Comparison of ENCODE assay signal across 7 mouse cellular contexts in the genomic region with DNA sequence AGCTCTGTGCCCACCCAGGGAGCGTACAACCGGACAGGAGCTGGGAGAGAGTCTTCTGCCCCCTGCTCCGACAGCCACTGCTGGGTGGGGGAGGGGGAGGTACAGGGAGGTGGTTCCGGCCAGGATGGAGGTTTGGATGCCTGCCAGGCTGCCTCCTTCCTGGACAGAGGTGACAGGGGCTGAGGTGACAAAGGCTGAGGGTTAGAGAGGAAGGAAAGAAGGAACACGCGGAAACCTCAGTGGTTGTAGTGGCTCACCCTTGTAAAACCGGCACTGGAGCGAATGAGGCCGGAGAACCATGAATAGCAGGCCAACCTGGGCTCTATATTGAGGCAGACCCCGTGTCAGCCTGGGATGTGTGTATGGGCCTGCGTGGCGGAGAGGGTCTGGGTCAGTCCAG. TPM values are rescaled to one million over a fixed set of nuclear protein-coding genes. Genes with fewer than 3 reads are reported as not detected.
DNase-seq lines count a peak whose midpoint lies in the region; ATAC-seq lines count a peak whose summit lies in the region.

No protein-coding gene starts in this region.

- H3K27me3 ChIP-seq in heart, embryonic 14.5 days (ENCODE audit: control insufficient read depth, insufficient read depth, low read length) = 0 out of 2 replicates have a peak, but pooled peaks cover 3% of the 10 kb centered on the region
- H3K27me3 ChIP-seq in limb, embryonic 10.5 days (ENCODE audit: low read depth, poor library complexity, severe bottlenecking) = no peaks in the 10 kb centered on the region

- WGBS in heart, embryonic 14.5 days = 33% methylated on average over 12 of the region's 12 CpGs
- 60% methylated on average over 12 of the region's 12 CpGs for WGBS in limb, embryonic 10.5 days

- H3K9me3 ChIP-seq in heart, embryonic 14.5 days (ENCODE audit: control insufficient read depth, low read length) = no peaks in the 10 kb centered on the region
- H3K9me3 ChIP-seq in limb, embryonic 10.5 days (replicated peaks) = no peaks in the 10 kb centered on the region

- H3K4me3 ChIP-seq in heart, embryonic 14.5 days (ENCODE audit: control insufficient read depth in 1 of 2, insufficient read depth in 1 of 2, low read depth in 1 of 2, low read length in 2 of 2) = no peak overlapping the region
- no peak overlapping the region for H3K4me3 ChIP-seq in limb, embryonic 10.5 days

- peak; percentile 35 for DNase-seq in thymus, postnatal 14 days
- no peak for DNase-seq in thymus, postnatal 10 days (ENCODE audit: low spot score in 2 of 2)
- no peak for DNase-seq in limb, embryonic 10.5 days (ENCODE audit: low spot score)
- no peak for DNase-seq in urinary bladder, postnatal 10 days (ENCODE audit: low spot score)
- DNase-seq in spleen, postnatal 14 days (ENCODE audit: low spot score in 2 of 2) = no peak
- no peak for DNase-seq in left cerebral cortex, adult 8-10 months (ENCODE audit: low spot score in 2 of 2)

- peak overlapping the region; percentile 6; the same call in 1 of the 2 replicates for H3K4me2 ChIP-seq in heart, embryonic 14.5 days (ENCODE audit: low read length)

- peaks cover 34% of the 10 kb centered on the region in 2 experiments for H3K4me1 ChIP-seq in heart, embryonic 14.5 days (ENCODE audit: control insufficient read depth in 2 of 2, insufficient read depth in 2 of 2, low read length in 2 of 2)
- H3K4me1 ChIP-seq in limb, embryonic 10.5 days = peaks cover 47% of the 10 kb centered on the region

- H3K27ac ChIP-seq in heart, embryonic 14.5 days (replicated peaks in 1 of 2; ENCODE audit: control insufficient read depth in 1 of 2, insufficient read depth in 1 of 2, low read depth in 2 of 2, low read length in 2 of 2) = 0 out of 4 replicates have a peak overlapping the region, but pooled peaks of 1 of the 2 experiments have one; percentile 1
- H3K27ac ChIP-seq in limb, embryonic 10.5 days = peak overlapping the region; percentile 50

- no peaks in the 10 kb centered on the region for H3K36me3 ChIP-seq in heart, embryonic 14.5 days (ENCODE audit: control insufficient read depth, insufficient read depth, low read length)
- H3K36me3 ChIP-seq in limb, embryonic 10.5 days = no peaks in the 10 kb centered on the region

- no peak overlapping the region for H3K9ac ChIP-seq in heart, embryonic 14.5 days (ENCODE audit: low read length)

- ATAC-seq in heart, embryonic 14.5 days (ENCODE audit: insufficient number of reproducible peaks, insufficient read depth, low FRiP score, low read depth) = peak; percentile 26; the same call in 1 of the 2 replicates

RNA-seq across cellular contexts. Expression of gene Cdc42ep4, which starts 50.8 kb away (rescaled TPM):
- polyA plus RNA-seq in heart, embryonic 14.5 days (2014; fragmentation: Nextera tagmentation; extraction: Ambion mirVana) = 13.3 and 16.8 TPM in 2 replicates
- polyA plus RNA-seq in limb, embryonic 10.5 days (2016; fragmentation: Nextera tagmentation; extraction: Ambion mirVana) = 111 and 130 TPM in 2 replicates
- 10 to 100 TPM; 30.5 to 32.6 (median 31.8) TPM for total RNA-seq in left cerebral cortex, adult 8-10 months (2022)
